Mouse (Mus musculus) kidney, adult 2 months (tissue): ENCODE data around the gene Tshz2.

Experiments
- CTCF ChIP-seq: fragments of 200-500 bp; conservative IDR thresholded peaks from 2 replicates; pipeline ENCODE4 v1.5.1; 2011; ENCODE audit warnings: low read depth, mild to moderate bottlenecking, control low read depth, low read length, moderate library complexity, mixed read lengths; ENCODE audit not compliant: insufficient read depth, insufficient read length
- POLR2A ChIP-seq: fragments of 200-500 bp; IDR thresholded peaks from one replicate; pipeline ENCODE4 v1.6.1; 2011; ENCODE audit warnings: low read depth, low read length, control low read depth

DNA sequence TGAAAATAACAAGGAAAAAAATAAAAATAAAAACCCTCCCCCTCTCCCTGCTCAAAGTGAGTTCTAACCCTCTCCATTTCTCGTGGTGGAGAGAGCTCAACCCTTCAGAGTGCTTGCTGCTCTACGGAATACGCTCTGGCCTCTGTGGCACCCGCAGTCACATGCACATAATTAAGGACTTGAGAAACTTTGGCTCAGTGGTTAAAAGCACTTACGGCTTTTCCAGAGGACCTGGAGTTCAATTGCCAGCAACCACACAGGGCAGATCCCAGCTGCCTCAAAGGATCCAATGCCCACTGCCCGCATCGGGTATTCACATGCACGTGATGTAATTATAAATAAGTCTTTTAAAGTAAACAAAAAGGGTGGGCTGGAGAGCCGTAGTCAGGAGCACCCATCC is 473.2 kb downstream of the Tshz2 start:
- TF ChIP-seq POLR2A (no peak), CTCF (no peak)
